Mouse (Mus musculus) cerebellum, postnatal 36 days (tissue): ENCODE data around the gene Anp32b.
A peak's percentile ranks its signal among the peaks of the same experiment; 100 is the strongest.

Source experiments
- DNase-seq, 2 experiments: peaks; one replicate each; pipeline ENCODE4 v3.0.0; 2021 to 2022; ENCODE audit warnings: mixed read lengths in 2 of 2

Gene Anp32b

GRCm38 (mm10) chr4:46505361-46506057 lies 54.8 kb downstream of the Anp32b start:
- peak in 1 of 2 experiments; percentile 35 for DNase-seq

- peak; percentile 81 to 91 for DNase-seq
These were observed 56.3 kb downstream of the Anp32b start for GRCm38 (mm10) chr4:46506801-46507610.

- DNase-seq: peak; percentile 80 to 81
These were observed 57.2 kb downstream of the Anp32b start for GRCm38 (mm10) chr4:46507736-46508460.

GRCm38 (mm10) chr4:46520491-46520890 lies 69.8 kb downstream of the Anp32b start:
- no peak for DNase-seq

GRCm38 (mm10) chr4:46521457-46521856 lies 70.8 kb downstream of the Anp32b start:
- DNase-seq: no peak
